Mouse (Mus musculus): Measurements from ENCODE around the gene Prex1. TPM values are rescaled to one million over a fixed set of nuclear protein-coding genes. Genes with fewer than 3 reads are reported as not detected.
A peak's percentile ranks its signal among the peaks of the same experiment; 100 is the strongest.

Gene Prex1
- polyA plus RNA-seq, 2 experiments from 2014 or later: 34.5 to 45.2 TPM

GRCm38 (mm10) chr2:166632571-166633361, 80.9 kb downstream of the Prex1 start:
- no peak for ATAC-seq

- no peak for ATAC-seq
Measured at GRCm38 (mm10) chr2:166631621-166632171, 81.9 kb downstream of the Prex1 start.

GRCm38 (mm10) chr2:166631189-166631588, 82.4 kb downstream of the Prex1 start:
- ATAC-seq: no peak

- peak; percentile 79 for ATAC-seq
Measured at GRCm38 (mm10) chr2:166629941-166630674, 83.5 kb downstream of the Prex1 start.

GRCm38 (mm10) chr2:166627578-166627977, 86.1 kb downstream of the Prex1 start:
- ATAC-seq: no peak

- ATAC-seq: peak; percentile 5
Measured at GRCm38 (mm10) chr2:166625219-166625618, 88.4 kb downstream of the Prex1 start.

GRCm38 (mm10) chr2:166623081-166623567, 90.5 kb downstream of the Prex1 start:
- ATAC-seq: no peak

GRCm38 (mm10) chr2:166622590-166622989, 91.0 kb downstream of the Prex1 start:
- ATAC-seq: no peak

- ATAC-seq: no peak
Measured at GRCm38 (mm10) chr2:166622079-166622478, 91.6 kb downstream of the Prex1 start.

GRCm38 (mm10) chr2:166620529-166621466, 92.8 kb downstream of the Prex1 start:
- ATAC-seq: peak; percentile 78

- peak; percentile 30 for ATAC-seq
Measured at GRCm38 (mm10) chr2:166619906-166620490, 93.6 kb downstream of the Prex1 start.

- ATAC-seq: no peak
Measured at GRCm38 (mm10) chr2:166619270-166619669, 94.4 kb downstream of the Prex1 start.

- ATAC-seq: peak; percentile 46
Measured at GRCm38 (mm10) chr2:166617706-166618105, 95.9 kb downstream of the Prex1 start.

- ATAC-seq: no peak
Measured at GRCm38 (mm10) chr2:166615338-166616075, 98.1 kb downstream of the Prex1 start.

GRCm38 (mm10) chr2:166610271-166610670, 103.4 kb downstream of the Prex1 start:
- no peak for ATAC-seq

GRCm38 (mm10) chr2:166608509-166608908, 105.1 kb downstream of the Prex1 start:
- ATAC-seq: no peak

GRCm38 (mm10) chr2:166606481-166607245, 107.0 kb downstream of the Prex1 start:
- ATAC-seq: no peak

- ATAC-seq: no peak
Measured at GRCm38 (mm10) chr2:166606053-166606452, 107.6 kb downstream of the Prex1 start.

- no peak for ATAC-seq
Measured at GRCm38 (mm10) chr2:166605164-166605831, 108.3 kb downstream of the Prex1 start.

GRCm38 (mm10) chr2:166602948-166603347, 110.7 kb downstream of the Prex1 start:
- ATAC-seq: no peak
